8 mouse cellular contexts compared by ENCODE assay signal in the genomic region with DNA sequence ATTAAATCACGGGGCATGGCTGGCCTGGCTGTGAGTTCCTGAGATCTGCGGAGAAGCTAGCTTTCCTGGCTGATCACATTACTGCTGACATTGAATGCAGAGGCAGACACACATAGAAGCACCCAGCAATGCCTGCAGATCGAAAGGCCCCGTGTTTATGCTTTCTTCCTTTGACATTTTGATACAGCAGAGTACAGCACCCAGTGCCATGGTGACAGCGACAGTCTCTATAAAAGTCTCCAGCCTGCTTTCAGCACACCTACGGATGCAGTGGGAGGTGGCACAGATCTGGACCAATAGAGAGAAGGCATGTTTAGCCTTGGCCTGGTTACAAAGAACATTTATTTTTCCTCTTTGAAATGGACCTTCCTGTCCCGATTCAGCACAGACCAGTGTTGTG.
A peak's percentile ranks its signal among the peaks of the same experiment; 100 is the strongest.
DNase-seq lines count a peak whose midpoint lies in the region; ATAC-seq and TF ChIP-seq lines count a peak whose summit lies in the region.

No protein-coding gene starts in this region.

- no peak overlapping the region for H3K4me3 ChIP-seq in lung, embryonic 14.5 days (ENCODE audit: low read depth, low read length)
- no peak overlapping the region for H3K4me3 ChIP-seq in cortical plate, adult 2 months (ENCODE audit: insufficient read depth, low read length)
- H3K4me3 ChIP-seq in hindbrain, embryonic 12.5 days, result no peak overlapping the region
- H3K4me3 ChIP-seq in limb, embryonic 15.5 days, result no peak overlapping the region

- ATAC-seq in lung, embryonic 14.5 days (ENCODE audit: insufficient read depth), result peak; percentile 17; the same call in 1 of the 2 replicates
- ATAC-seq in hindbrain, embryonic 12.5 days (ENCODE audit: low FRiP score), result no peak
- ATAC-seq in limb, embryonic 15.5 days (ENCODE audit: insufficient number of reproducible peaks, low FRiP score, low TSS enrichment, low read depth), result no peak

- H3K36me3 ChIP-seq in lung, embryonic 14.5 days (ENCODE audit: insufficient read depth), result no peaks in the 10 kb centered on the region
- no peaks in the 10 kb centered on the region for H3K36me3 ChIP-seq in hindbrain, embryonic 12.5 days
- no peaks in the 10 kb centered on the region for H3K36me3 ChIP-seq in limb, embryonic 15.5 days

- H3K9ac ChIP-seq in lung, embryonic 14.5 days, result no peak overlapping the region
- no peak overlapping the region for H3K9ac ChIP-seq in hindbrain, embryonic 12.5 days
- no peak overlapping the region for H3K9ac ChIP-seq in limb, embryonic 15.5 days

- no peaks in the 10 kb centered on the region for H3K9me3 ChIP-seq in lung, embryonic 14.5 days (ENCODE audit: low read depth, low read length)
- no peaks in the 10 kb centered on the region for H3K9me3 ChIP-seq in hindbrain, embryonic 12.5 days (replicated peaks)
- H3K9me3 ChIP-seq in limb, embryonic 15.5 days, result no peaks in the 10 kb centered on the region

- 0 out of 2 replicates have a peak, but pooled peaks cover 3% of the 10 kb centered on the region for H3K4me1 ChIP-seq in lung, embryonic 14.5 days (ENCODE audit: insufficient read depth)
- peaks cover 12% of the 10 kb centered on the region for H3K4me1 ChIP-seq in cortical plate, adult 2 months (ENCODE audit: control insufficient read depth, insufficient read depth, low read length)
- H3K4me1 ChIP-seq in hindbrain, embryonic 12.5 days, result peaks cover 23% of the 10 kb centered on the region
- H3K4me1 ChIP-seq in limb, embryonic 15.5 days, result 0 out of 2 replicates have a peak, but pooled peaks cover 3% of the 10 kb centered on the region

- no peak for TF ChIP-seq CTCF in lung, embryonic 14.5 days (IDR thresholded peaks at IDR 0.05; ENCODE audit: low read depth)
- TF ChIP-seq CTCF in cortical plate, adult 2 months (IDR thresholded peaks at IDR 0.05; ENCODE audit: extremely low read depth, insufficient read depth, low read length), result no peak

- TF ChIP-seq POLR2A in cortical plate, adult 2 months (IDR thresholded peaks at IDR 0.05; ENCODE audit: extremely low read depth, insufficient read depth, low read length), result peak; percentile 59

- no peak overlapping the region for H3K4me2 ChIP-seq in lung, embryonic 14.5 days
- H3K4me2 ChIP-seq in hindbrain, embryonic 12.5 days (replicated peaks), result no peak overlapping the region
- H3K4me2 ChIP-seq in limb, embryonic 15.5 days, result no peak overlapping the region

- no peaks in the 10 kb centered on the region for H3K27me3 ChIP-seq in lung, embryonic 14.5 days (ENCODE audit: insufficient read depth, low read length)
- H3K27me3 ChIP-seq in hindbrain, embryonic 12.5 days, result no peaks in the 10 kb centered on the region
- no peaks in the 10 kb centered on the region for H3K27me3 ChIP-seq in limb, embryonic 15.5 days

- H3K27ac ChIP-seq in lung, embryonic 14.5 days (ENCODE audit: low read depth), result peak overlapping the region; percentile 58; the same call in 1 of the 2 replicates
- H3K27ac ChIP-seq in cortical plate, adult 2 months (ENCODE audit: insufficient read depth, low read length), result peak overlapping the region; percentile 86
- peak overlapping the region; percentile 48; the same call in 1 of the 2 replicates for H3K27ac ChIP-seq in hindbrain, embryonic 12.5 days
- peak overlapping the region; percentile 47; the same call in 1 of the 2 replicates for H3K27ac ChIP-seq in limb, embryonic 15.5 days

- DNase-seq in lung, embryonic 14.5 days, result no peak
- no peak for DNase-seq in lung, postnatal 25 days (ENCODE audit: low spot score)
- DNase-seq in right cerebral cortex, postnatal 36 days (ENCODE audit: low spot score in 2 of 2), result peak; percentile 75 to 89
- no peak for DNase-seq in ovary, postnatal 10 days (ENCODE audit: low spot score)
- DNase-seq in urinary bladder, adult 18-20 months (ENCODE audit: low spot score in 2 of 2), result no peak

- WGBS in lung, embryonic 14.5 days, result 53% methylated on average over 7 of the region's 7 CpGs
- 66% methylated on average over 7 of the region's 7 CpGs for WGBS in hindbrain, embryonic 12.5 days
- 72% methylated on average over 7 of the region's 7 CpGs for WGBS in limb, embryonic 15.5 days

Comparison
In these comparisons a context has a peak if more than half of its experiments do, and no peak if none do; other contexts are left out.
1. DNase-seq: peak in right cerebral cortex, postnatal 36 days (2 of 2); none in lung, embryonic 14.5 days (single experiment), lung, postnatal 25 days (single experiment), ovary, postnatal 10 days (single experiment) and urinary bladder, adult 18-20 months (0 of 2).
2. Peak in every context shown above with its lines, with median percentiles within 50 percentile points of each other: H3K27ac ChIP-seq.